Mouse (Mus musculus) liver, adult 2 months (tissue): Measurements from ENCODE around the gene Rad51b.

Experiments used
- CTCF ChIP-seq: fragments of 200-500 bp; IDR thresholded peaks from 2 replicates; pipeline ENCODE4 v1.5.1; 2011; ENCODE audit warnings: low read depth, low read length, control low read depth
- POLR2A ChIP-seq: fragments of 200-500 bp; IDR thresholded peaks from 2 replicates; pipeline ENCODE4 v1.6.1; 2011; ENCODE audit warnings: low read length, control low read depth; ENCODE audit not compliant: insufficient read depth; ENCODE audit errors: extremely low read depth

DNA sequence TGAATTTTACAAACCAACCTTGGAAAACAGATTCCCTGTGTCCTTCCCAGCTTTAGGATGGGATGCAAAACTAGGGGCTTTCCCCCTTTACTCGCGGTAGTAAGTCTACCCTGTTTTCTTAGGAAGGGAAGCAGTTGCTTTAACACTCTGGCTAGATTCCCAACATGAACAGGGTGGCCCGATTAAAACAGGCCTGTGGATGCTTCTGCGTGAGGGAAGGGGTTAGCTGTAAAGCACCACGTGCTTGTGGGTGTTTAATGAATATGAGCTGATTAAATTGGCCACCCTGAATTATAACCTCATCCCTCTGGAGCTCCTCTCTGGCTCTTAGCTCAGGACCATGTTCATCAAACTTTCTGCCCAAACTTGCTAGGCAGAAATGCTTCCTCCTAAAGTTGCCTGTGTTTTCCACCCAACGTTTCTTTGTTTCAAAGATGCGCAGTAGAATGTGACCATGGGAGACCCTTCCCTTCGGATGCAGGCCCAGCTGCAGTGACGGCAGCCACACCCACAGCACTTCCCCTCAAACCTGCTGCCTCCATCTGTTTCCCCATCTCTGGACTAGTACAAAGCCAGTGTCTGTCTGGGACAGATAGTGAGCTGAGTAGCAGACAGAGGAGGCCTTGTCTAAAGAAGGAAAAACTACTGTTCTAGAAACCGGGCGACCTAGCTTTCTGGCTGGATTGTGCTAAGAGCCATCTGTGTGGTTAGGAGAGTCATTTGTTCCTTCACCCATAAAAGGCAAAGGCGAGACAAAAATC is 435.5 kb downstream of the Rad51b start:
- TF ChIP-seq POLR2A (no peak), CTCF (no peak)
